Mouse (Mus musculus): ENCODE data around the gene Klk5. TPM values are rescaled to one million over a fixed set of nuclear protein-coding genes. Genes with fewer than 3 reads are reported as not detected.
A peak's percentile ranks its signal among the peaks of the same experiment; 100 is the strongest.

Klk5 gene
- polyA plus RNA-seq, 1 experiment from 2014 or later = not detected

GRCm38 (mm10) chr7:43882811-43883210 is 41.0 kb downstream of the Klk5 start:
- WGBS = 22% methylated on average over 4 of the region's 4 CpGs
- H3K9ac ChIP-seq (ENCODE audit: low read depth, low read length) = no peak overlapping the region

DNA sequence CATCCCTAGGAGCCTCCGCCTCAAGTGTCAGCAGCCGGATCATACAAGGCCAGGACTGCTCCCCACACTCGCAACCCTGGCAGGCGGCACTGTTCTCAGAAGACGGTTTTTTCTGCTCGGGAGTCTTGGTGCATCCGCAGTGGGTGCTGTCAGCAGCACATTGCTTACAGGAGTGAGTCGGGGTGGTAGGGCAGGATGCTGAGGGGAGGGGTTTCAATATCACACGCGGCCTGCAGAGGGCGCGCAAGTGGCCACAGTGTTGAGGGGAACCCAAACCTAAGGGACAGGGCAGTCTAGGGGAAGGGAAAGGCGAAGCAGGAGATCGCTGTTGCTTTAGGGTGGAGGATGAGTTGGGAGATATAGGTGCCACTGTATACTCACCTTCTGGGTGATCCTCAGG is 41.8 kb downstream of the Klk5 start:
- Histone ChIP-seq H3K4me3 (ENCODE audit: low read depth, low read length) (no peak overlapping the region), H3K9ac (ENCODE audit: low read depth, low read length) (peak overlapping the region; percentile 46; the same call in 1 of the 2 replicates), H3K27me3 (ENCODE audit: control insufficient read depth, insufficient read depth, low read depth, low read length) (no peaks in the 10 kb centered on the region), H3K9me3 (replicated peaks; ENCODE audit: control insufficient read depth, low read length, poor library complexity, severe bottlenecking) (no peaks in the 10 kb centered on the region), H3K4me2 (ENCODE audit: low read length) (peak overlapping the region; percentile 43; the same call in 1 of the 2 replicates), H3K36me3 (ENCODE audit: control insufficient read depth, insufficient read depth, low read length) (no peaks in the 10 kb centered on the region), H3K4me1 (ENCODE audit: control insufficient read depth, insufficient read depth, low read length) (no peaks in the 10 kb centered on the region), H3K27ac (ENCODE audit: low read length) (no peak overlapping the region)
- 11% methylated on average over 14 of the region's 14 CpGs for WGBS
- ATAC-seq = peak; percentile 39

More at GRCm38 (mm10) chr7:43882811-43883210, 41.0 kb downstream of the Klk5 start:
- no peaks in the 10 kb centered on the region for H3K4me1 ChIP-seq (ENCODE audit: control insufficient read depth, insufficient read depth, low read length)
- no peaks in the 10 kb centered on the region for H3K36me3 ChIP-seq (ENCODE audit: control insufficient read depth, insufficient read depth, low read length)
- no peak overlapping the region for H3K27ac ChIP-seq (ENCODE audit: low read length)
- ATAC-seq = no peak
- no peaks in the 10 kb centered on the region for H3K9me3 ChIP-seq (replicated peaks; ENCODE audit: control insufficient read depth, low read length, poor library complexity, severe bottlenecking)
- no peaks in the 10 kb centered on the region for H3K27me3 ChIP-seq (ENCODE audit: control insufficient read depth, insufficient read depth, low read depth, low read length)
- no peak overlapping the region for H3K4me3 ChIP-seq (ENCODE audit: low read depth, low read length)
- H3K4me2 ChIP-seq (ENCODE audit: low read length) = no peak overlapping the region

DNA sequence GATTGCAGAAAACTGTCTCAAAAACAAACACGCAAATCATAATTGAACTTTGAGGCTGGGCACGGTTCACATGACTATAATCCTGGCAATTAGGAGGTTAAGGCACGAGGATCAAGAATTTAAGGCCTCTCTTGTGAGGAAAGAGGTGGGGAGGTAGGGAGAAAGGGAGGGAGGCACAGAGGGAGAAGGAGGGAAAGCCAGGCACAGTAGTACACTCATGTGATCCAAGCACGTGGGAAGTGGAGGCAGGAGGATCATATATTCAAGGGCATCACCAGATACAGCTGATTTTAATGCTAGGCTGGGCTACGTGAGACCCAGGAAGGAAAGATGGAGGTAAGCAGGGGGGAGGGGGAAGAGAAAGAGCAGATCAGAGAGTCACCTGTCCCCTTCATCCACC is 49.6 kb downstream of the Klk5 start:
- no peaks in the 10 kb centered on the region for H3K27me3 ChIP-seq (ENCODE audit: control insufficient read depth, insufficient read depth, low read depth, low read length)
- no peaks in the 10 kb centered on the region for H3K9me3 ChIP-seq (replicated peaks; ENCODE audit: control insufficient read depth, low read length, poor library complexity, severe bottlenecking)
- H3K4me2 ChIP-seq (ENCODE audit: low read length) = no peak overlapping the region
- ATAC-seq = no peak
- no peak overlapping the region for H3K9ac ChIP-seq (ENCODE audit: low read depth, low read length)
- H3K36me3 ChIP-seq (ENCODE audit: control insufficient read depth, insufficient read depth, low read length) = no peaks in the 10 kb centered on the region
- no peaks in the 10 kb centered on the region for H3K4me1 ChIP-seq (ENCODE audit: control insufficient read depth, insufficient read depth, low read length)
- H3K4me3 ChIP-seq (ENCODE audit: low read depth, low read length) = no peak overlapping the region
- no peak overlapping the region for H3K27ac ChIP-seq (ENCODE audit: low read length)
- WGBS = 63% methylated on average over 5 of the region's 5 CpGs

DNA sequence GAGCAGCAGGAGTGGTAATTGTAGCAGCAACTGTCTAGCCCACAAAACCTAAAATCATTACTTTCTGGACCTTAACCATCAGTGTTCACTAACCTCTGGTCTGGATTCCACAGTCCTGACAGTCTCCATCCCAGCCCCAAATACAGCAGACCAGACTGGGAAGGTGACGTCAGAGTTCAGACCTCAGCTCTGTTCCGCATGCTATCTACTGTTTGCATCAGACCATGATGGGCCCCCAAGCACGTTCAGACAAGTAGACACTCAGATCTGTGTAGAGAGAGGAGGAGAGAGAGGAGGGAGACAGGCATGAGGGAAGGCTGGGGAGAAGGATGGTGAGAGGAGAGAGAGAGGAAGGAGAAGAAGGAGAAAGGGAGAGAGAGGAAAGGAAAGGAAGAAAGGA is 50.0 kb downstream of the Klk5 start:
- ATAC-seq = no peak
- H3K4me1 ChIP-seq (ENCODE audit: control insufficient read depth, insufficient read depth, low read length) = no peaks in the 10 kb centered on the region
- no peaks in the 10 kb centered on the region for H3K36me3 ChIP-seq (ENCODE audit: control insufficient read depth, insufficient read depth, low read length)
- H3K9ac ChIP-seq (ENCODE audit: low read depth, low read length) = no peak overlapping the region
- H3K4me3 ChIP-seq (ENCODE audit: low read depth, low read length) = no peak overlapping the region
- no peaks in the 10 kb centered on the region for H3K27me3 ChIP-seq (ENCODE audit: control insufficient read depth, insufficient read depth, low read depth, low read length)
- no peaks in the 10 kb centered on the region for H3K9me3 ChIP-seq (replicated peaks; ENCODE audit: control insufficient read depth, low read length, poor library complexity, severe bottlenecking)
- H3K27ac ChIP-seq (ENCODE audit: low read length) = no peak overlapping the region
- 65% methylated on average over 3 of the region's 3 CpGs for WGBS
- no peak overlapping the region for H3K4me2 ChIP-seq (ENCODE audit: low read length)

GRCm38 (mm10) chr7:43894836-43895235 is 53.1 kb downstream of the Klk5 start:
- Histone ChIP-seq H3K36me3 (ENCODE audit: control insufficient read depth, insufficient read depth, low read length) (no peaks in the 10 kb centered on the region), H3K27ac (ENCODE audit: low read length) (no peak overlapping the region), H3K4me1 (ENCODE audit: control insufficient read depth, insufficient read depth, low read length) (no peaks in the 10 kb centered on the region), H3K4me3 (ENCODE audit: low read depth, low read length) (no peak overlapping the region), H3K4me2 (ENCODE audit: low read length) (no peak overlapping the region), H3K9me3 (replicated peaks; ENCODE audit: control insufficient read depth, low read length, poor library complexity, severe bottlenecking) (no peaks in the 10 kb centered on the region), H3K27me3 (ENCODE audit: control insufficient read depth, insufficient read depth, low read depth, low read length) (no peaks in the 10 kb centered on the region), H3K9ac (ENCODE audit: low read depth, low read length) (no peak overlapping the region)
- WGBS = 19% methylated on average over 1 of the region's 1 CpGs
- peak; percentile 97 for ATAC-seq

Other genes starting within 250 kb of the Klk5 start
- gene Zfp819, start 234.8 kb upstream of the Klk5 start, polyA plus RNA-seq (2015; fragmentation: Nextera tagmentation; extraction: Ambion mirVana) = 0.40 and 0.55 TPM in 2 replicates
- 0.10 and 0.21 TPM in 2 replicates for gene Ceacam18, start 207.3 kb upstream of the Klk5 start, polyA plus RNA-seq (2015; fragmentation: Nextera tagmentation; extraction: Ambion mirVana)
- gene Siglece, start 181.8 kb upstream of the Klk5 start, polyA plus RNA-seq (2015; fragmentation: Nextera tagmentation; extraction: Ambion mirVana) = 0.16 and 0.32 TPM in 2 replicates
- gene Ctu1, start 170.0 kb upstream of the Klk5 start, polyA plus RNA-seq (2015; fragmentation: Nextera tagmentation; extraction: Ambion mirVana) = 26.4 and 27.8 TPM in 2 replicates
- gene Klk14, start 151.6 kb upstream of the Klk5 start, polyA plus RNA-seq (2015; fragmentation: Nextera tagmentation; extraction: Ambion mirVana) = not detected in 2 replicates
- gene Klk13, start 129.4 kb upstream of the Klk5 start, polyA plus RNA-seq (2015; fragmentation: Nextera tagmentation; extraction: Ambion mirVana) = 0.19 and 0.20 TPM in 2 replicates
- gene Klk12, start 73.1 kb upstream of the Klk5 start, polyA plus RNA-seq (2015; fragmentation: Nextera tagmentation; extraction: Ambion mirVana) = not detected in 2 replicates
- 0.21 TPM in 1 of 2 replicates, not detected in the other for gene Klk11, start 67.4 kb upstream of the Klk5 start, polyA plus RNA-seq (2015; fragmentation: Nextera tagmentation; extraction: Ambion mirVana)
- gene Klk10, start 60.9 kb upstream of the Klk5 start, polyA plus RNA-seq (2015; fragmentation: Nextera tagmentation; extraction: Ambion mirVana) = 0.13 and 0.25 TPM in 2 replicates
- 0.13 TPM in 1 of 2 replicates, not detected in the other for gene Klk9, start 50.1 kb upstream of the Klk5 start, polyA plus RNA-seq (2015; fragmentation: Nextera tagmentation; extraction: Ambion mirVana)
- 5.7 and 8.6 TPM in 2 replicates for gene Klk8, start 44.4 kb upstream of the Klk5 start, polyA plus RNA-seq (2015; fragmentation: Nextera tagmentation; extraction: Ambion mirVana)
- gene Klk7, start 30.7 kb upstream of the Klk5 start, polyA plus RNA-seq (2015; fragmentation: Nextera tagmentation; extraction: Ambion mirVana) = not detected in 2 replicates
- not detected in 2 replicates for gene Klk6, start 17.5 kb upstream of the Klk5 start, polyA plus RNA-seq (2015; fragmentation: Nextera tagmentation; extraction: Ambion mirVana)
- 0.39 TPM in 1 of 2 replicates, not detected in the other for gene Klk4, start 39.2 kb downstream of the Klk5 start, polyA plus RNA-seq (2015; fragmentation: Nextera tagmentation; extraction: Ambion mirVana)
- gene Klk15, start 91.8 kb downstream of the Klk5 start, polyA plus RNA-seq (2015; fragmentation: Nextera tagmentation; extraction: Ambion mirVana) = not detected in 2 replicates
- gene Klk1b8, start 108.7 kb downstream of the Klk5 start, polyA plus RNA-seq (2015; fragmentation: Nextera tagmentation; extraction: Ambion mirVana) = not detected in 2 replicates
- gene Klk1b1, start 124.8 kb downstream of the Klk5 start, polyA plus RNA-seq (2015; fragmentation: Nextera tagmentation; extraction: Ambion mirVana) = not detected in 2 replicates
- gene Klk1b9, start 134.1 kb downstream of the Klk5 start, polyA plus RNA-seq (2015; fragmentation: Nextera tagmentation; extraction: Ambion mirVana) = not detected in 2 replicates
- not detected in 2 replicates for gene Klk1b11, start 153.9 kb downstream of the Klk5 start, polyA plus RNA-seq (2015; fragmentation: Nextera tagmentation; extraction: Ambion mirVana)
- gene Klk1b26, start 170.2 kb downstream of the Klk5 start, polyA plus RNA-seq (2015; fragmentation: Nextera tagmentation; extraction: Ambion mirVana) = not detected in 2 replicates
- gene Klk1b27, start 210.3 kb downstream of the Klk5 start, polyA plus RNA-seq (2015; fragmentation: Nextera tagmentation; extraction: Ambion mirVana) = not detected in 2 replicates